Mouse (Mus musculus): ENCODE results near the gene Nrsn2.
"Not testable (repeated sequence)": the region's sequence is repeated elsewhere in the genome, so short reads cannot be mapped to it uniquely, and the experiment has no call there.

Gene Nrsn2

DNA sequence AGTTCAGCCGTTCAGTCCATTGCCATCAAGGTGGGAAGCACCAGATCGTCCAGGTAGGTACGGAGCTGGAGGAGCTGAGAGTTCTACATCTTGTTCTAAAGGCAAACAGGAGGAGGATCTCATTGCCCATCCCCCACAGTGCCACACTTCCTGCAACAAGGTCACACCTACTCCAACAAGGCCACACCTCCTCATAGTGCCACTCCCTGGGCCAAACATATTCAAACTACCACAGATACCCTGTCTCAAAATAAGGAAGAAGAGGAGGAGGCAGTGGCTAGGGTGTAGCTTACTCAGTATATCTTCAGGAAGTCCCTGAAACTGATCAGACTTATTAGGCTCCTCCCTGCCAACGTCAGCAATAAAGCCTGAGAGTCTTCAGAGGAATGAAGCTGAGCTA lies 7.8 kb upstream of the Nrsn2 start:
- DNase-seq (ENCODE audit: low read depth, low spot score), result no peak

DNA sequence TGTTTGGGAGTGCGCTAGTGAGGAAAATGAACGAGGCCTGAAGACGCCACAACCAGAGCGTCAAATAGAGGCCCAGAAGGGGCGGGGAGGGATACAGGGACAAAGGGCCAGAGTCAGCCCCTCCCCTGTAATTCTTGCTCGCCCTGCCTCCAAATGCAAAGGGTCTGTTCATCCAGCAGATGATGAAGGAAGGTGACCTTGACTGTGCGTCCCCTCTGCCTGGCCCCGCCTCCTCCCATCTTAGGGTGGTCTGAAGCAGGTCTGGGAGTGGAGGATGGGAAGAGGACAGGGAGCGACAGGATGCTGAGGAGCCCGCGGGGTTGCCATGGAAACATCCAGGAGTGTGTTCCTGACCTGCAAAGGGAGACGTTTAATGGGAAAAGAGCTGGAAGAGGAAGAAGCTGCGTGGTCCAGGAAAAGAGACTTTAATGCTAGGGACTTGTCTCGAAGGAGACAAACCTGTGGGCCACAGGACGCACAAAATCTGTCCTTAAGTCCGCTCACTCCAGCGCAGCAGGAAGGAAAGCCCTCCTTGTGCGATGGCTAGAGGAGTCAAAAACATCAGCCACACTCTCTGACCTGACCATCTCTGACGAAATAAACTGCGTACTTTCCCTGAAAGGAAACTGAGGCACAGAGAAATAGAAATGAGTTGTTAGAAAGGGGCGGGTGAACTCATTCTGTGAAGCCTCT lies 640 bp downstream of the Nrsn2 start:
- DNase-seq (ENCODE audit: low read depth, low spot score), result peak; percentile 76

DNA sequence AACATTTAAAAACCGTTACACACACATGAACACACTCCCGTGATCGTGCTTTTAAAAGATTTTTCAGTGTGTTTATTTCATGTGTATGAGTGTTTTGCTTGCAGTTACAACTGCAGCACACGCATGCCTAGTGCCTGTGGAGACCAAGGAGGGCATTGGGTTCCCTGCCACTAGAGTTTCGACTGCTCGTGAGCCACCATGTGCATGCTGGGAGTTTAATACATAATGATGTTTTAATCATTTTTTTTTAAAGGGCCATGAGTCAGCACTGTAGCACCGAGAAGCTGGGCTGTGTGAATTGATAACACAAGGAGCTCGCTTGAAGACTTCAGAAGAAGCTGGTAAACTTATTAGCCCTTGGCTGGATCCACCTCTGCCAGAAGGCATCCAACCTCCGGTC lies 2.9 kb downstream of the Nrsn2 start:
- DNase-seq (ENCODE audit: low read depth, low spot score), result no peak

- no peak for DNase-seq (ENCODE audit: low read depth, low spot score)
Measured at GRCm38 (mm10) chr2:152372661-152373060, 3.8 kb downstream of the Nrsn2 start.

GRCm38 (mm10) chr2:152372104-152372503 lies 4.3 kb downstream of the Nrsn2 start:
- DNase-seq (ENCODE audit: low read depth, low spot score), result no peak

DNA sequence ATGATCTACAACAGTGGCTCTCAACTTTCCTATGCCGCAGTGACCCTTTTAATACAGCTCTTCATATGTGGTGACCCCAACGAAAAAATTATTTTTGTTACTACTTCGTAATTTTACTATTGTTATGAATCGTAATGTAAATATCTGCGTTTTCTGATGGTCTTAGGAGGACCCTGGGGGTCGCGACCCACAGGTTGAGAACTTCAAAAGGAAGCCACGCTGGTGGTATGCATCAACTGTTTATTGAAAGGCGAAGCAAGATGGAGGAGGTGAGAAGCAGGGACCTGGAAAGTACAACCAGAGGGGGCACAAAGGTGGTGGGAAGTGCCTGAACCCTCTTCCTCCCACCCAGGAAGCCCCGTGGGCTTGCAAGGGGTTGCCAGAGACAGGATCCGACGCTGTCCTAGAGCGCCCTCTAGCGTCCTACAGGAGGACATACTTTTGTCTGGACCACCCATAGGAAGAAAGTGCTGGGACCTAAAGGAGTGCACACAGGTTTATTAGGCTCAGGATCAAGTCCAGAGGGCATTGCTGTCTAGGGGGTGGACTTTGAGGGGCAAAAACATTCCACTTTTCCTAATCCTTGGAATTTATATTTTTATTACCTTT lies 7.8 kb downstream of the Nrsn2 start:
- peak; percentile 88 for DNase-seq (ENCODE audit: low read depth, low spot score)

GRCm38 (mm10) chr2:152367917-152368316 lies 8.5 kb downstream of the Nrsn2 start:
- DNase-seq (ENCODE audit: low read depth, low spot score), result no peak

GRCm38 (mm10) chr2:152363245-152364147 lies 12.9 kb downstream of the Nrsn2 start:
- peak; percentile 89 for DNase-seq (ENCODE audit: low read depth, low spot score)

GRCm38 (mm10) chr2:152361193-152361592 lies 15.2 kb downstream of the Nrsn2 start:
- no peak for DNase-seq (ENCODE audit: low read depth, low spot score)

DNA sequence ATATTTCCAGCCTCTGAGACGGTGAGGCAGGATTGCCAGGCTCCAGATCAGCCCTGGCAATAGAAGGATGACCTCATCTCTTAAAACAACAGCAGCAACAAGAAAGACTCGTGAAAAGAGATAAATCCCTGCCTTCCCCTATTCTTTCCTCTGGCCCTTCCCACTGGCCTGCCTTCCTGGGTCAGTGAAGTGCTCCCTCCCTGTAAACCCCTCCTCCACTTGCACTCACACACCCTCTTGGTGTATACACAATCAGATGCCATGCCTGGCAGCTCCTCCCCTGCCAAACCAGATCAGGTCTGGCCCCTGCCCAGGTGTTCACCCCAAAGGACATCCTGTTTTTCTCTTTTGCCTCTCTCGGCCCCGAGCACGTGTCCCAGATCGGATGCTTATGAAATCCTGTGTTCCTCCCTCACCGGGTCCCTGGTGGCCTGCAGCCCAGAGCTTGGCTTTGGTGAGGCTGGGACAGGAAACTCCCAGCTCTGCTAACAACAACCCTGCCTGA lies 16.1 kb downstream of the Nrsn2 start:
- no peak for DNase-seq (ENCODE audit: low read depth, low spot score)

GRCm38 (mm10) chr2:152359616-152360015 lies 16.8 kb downstream of the Nrsn2 start:
- no peak for DNase-seq (ENCODE audit: low read depth, low spot score)

DNA sequence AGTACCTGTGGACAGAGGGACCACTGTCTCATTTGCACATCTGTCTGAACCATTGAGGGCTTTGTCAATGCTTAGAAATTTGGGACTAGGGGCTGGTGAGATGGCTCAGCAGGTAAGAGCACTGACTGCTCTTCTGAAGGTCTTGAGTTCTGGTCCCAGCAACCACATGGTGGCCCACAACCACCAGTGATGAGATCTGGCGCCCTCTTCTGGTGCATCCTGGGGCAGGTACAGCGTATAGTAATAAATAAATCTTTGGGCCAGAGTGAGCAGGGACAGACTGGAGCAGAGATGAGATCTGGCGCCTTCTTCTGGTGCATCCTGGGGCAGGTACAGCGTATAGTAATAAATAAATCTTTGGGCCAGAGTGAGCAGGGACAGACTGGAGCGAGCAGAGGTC lies 17.5 kb downstream of the Nrsn2 start:
- not testable (repeated sequence) for DNase-seq (ENCODE audit: low read depth, low spot score)

DNA sequence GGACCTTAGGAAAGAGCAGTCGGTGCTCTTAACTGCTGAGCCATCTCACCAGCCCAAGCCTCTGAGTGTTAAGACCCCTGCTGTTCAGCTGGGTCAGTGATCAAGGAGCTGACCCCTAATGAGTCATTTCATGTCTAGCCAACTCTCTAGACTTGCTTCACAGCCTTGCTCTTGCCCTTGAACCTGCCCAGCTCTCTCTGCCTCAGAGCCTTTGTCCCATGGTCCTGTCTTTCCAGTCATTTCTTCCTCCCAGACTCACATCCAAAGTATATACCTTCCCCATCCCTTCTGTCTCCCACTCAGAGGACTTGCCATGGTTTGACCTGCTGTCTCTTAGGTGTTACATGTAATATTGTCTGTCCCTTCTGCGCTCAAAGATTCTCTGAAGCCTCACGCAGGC lies 19.2 kb downstream of the Nrsn2 start:
- DNase-seq (ENCODE audit: low read depth, low spot score), result no peak

DNA sequence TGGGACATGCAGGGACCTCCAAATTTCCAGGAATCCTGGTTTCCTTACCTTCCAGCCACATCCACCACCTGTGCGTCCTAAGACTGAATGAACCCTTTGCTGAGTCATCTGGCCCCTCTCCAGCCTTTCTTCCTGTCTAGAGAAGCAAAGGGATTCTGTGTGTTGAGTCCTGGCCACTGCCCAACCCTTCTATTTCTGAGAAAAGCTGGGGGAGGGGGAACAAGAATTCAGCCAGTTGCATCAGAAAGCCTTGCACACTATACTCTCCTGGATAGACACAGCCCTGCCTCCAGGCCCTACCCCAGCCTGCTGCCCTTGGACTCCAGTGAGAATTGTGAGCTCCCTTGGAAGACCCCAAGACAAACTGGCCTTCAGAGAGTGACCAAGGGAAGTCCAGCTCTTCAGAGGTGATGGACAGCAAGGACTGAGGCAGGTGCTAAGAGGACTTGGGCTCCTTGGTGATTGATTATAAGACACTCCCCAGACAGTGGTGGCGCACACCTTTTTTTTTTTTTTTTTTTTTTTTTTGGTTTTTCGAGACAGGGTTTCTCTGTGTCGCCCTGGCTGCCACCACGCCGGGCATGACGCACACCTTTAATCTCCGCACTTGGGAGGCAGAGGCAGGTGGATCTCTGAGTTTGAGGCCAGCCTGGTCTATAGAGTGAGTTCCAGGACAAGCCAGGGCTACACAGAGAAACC lies 26.4 kb downstream of the Nrsn2 start:
- no peak for DNase-seq (ENCODE audit: low read depth, low spot score)

DNA sequence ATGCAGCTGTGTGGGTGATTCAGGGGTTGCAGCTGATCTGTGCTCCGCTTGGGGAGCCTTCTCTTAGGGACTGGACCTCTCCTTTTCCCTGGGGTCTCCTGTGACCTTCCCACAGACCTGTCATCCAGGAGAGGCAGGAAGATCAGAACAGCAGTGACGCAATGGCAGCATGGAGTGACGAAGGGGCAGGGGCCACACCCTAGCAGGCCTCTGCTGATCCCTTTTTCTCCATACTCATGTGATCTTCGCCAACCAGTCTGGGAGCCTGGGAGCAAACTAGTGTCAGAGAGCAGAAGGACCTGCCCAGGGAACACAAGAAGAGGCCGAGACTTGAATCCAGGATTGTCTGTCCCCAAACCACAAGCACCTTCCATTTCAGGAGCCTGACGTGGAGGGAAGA lies 27.2 kb downstream of the Nrsn2 start:
- no peak for DNase-seq (ENCODE audit: low read depth, low spot score)

DNA sequence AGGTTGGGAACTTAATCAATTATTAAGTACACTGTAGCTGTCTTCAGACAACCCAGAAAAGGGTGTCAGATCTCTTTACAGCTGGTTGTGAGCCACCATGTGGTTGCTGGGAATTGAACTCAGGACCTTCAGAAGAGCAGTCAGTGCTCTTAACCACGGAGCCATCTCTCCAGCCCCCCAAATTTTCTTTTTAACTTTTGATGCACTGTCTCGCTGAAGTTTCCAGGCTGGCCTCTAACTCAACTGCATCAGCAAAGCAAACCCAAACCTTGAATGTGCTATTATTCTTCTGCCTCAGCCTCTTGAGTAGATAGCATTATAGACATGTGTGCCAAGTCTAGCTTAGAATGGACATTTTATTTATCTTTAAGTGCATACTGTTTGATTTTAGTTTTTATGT lies 28.7 kb downstream of the Nrsn2 start:
- DNase-seq (ENCODE audit: low read depth, low spot score), result no peak

DNA sequence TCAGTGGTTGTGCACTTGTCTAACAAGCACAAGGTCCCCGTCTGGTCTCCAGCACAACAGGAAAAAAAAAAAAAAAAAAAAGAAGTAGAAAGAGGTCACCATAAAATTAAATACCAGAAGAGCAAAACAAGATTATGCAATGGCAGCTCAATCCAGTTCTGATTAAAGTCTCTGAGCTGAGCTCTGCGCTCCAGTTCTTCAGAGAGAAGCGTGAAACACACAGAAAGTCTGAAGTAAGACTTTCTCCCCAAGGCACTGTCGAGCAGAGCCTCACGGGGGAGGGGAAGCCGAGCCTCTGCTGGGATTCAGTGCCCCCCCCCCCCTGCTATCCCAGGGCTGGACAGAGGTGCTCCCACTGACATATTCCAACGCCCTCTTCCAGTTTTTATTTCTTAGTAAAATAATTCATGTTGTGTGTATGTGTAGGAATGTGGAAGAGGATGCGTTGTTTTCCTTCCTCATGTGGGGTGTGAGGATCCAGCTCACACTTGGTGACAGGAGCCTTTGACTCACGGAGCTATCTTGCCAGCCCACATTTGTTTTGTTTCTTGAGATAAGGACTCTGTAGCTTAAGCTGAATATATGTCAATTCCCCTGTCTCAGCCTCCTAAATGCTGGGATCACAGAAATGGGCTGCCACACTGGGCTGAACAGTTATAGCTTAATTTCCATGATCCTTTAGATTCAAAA lies 29.5 kb downstream of the Nrsn2 start:
- DNase-seq (ENCODE audit: low read depth, low spot score), result no peak

GRCm38 (mm10) chr2:152345393-152345792 lies 31.0 kb downstream of the Nrsn2 start:
- no peak for DNase-seq (ENCODE audit: low read depth, low spot score)

DNA sequence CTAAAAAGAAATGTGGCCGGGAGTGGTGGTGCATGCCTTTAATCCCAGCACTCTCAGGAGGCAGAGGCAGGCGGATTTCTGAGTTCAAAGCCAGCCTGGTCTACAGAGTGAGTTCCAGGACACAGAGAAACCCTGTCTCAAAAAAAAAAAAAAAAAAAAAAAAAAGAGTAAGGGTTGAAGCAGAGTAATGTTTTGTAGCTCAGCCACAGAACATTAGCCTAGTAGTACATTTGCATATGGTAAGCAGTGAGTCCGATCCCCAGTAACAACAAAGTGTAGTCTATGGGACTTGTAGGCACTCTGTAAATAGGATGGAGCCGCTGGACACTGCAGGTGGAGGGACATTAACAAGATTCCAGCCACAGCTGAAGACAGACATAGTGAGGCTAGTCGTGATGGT lies 31.5 kb downstream of the Nrsn2 start:
- no peak for DNase-seq (ENCODE audit: low read depth, low spot score)

DNA sequence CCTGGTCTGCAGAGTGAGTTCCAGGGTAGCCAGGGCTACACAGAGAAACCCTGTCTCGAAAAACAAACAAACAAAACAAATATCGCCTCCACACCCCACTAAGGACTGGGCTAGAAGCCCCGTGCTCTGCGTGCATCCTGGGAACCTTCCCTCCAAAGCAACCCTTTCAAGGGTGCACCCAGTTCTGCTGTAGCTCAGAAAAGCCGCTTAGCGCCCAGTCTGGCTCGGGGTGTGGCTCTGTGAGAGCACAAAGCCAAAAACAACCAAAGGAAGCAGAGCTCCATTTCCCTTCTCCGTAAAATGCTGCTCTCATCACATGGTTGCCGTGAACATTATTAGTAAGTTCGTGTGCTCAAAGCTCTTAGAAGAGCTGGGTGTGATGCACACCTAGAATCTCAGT lies 32.1 kb downstream of the Nrsn2 start:
- DNase-seq (ENCODE audit: low read depth, low spot score), result no peak
